Mouse (Mus musculus) gastrocnemius, postnatal 25 days (tissue): ENCODE results near the gene Sema6d. TPM values are rescaled to one million over a fixed set of nuclear protein-coding genes. Genes with fewer than 3 reads are reported as not detected.

Experiments used
- DNase-seq: peaks from one replicate; pipeline ENCODE4 v3.0.0; 2022
- total RNA-seq, 2 experiments: library from RNA; stranded (reverse); gene quantifications; 1 replicate in 1 of 2; 2 replicates in 1 of 2; pipeline ENCODE4 v1.2.3; 2021

Sema6d gene
- total RNA-seq, 2 experiments from 2014 or later: 5.8 to 6.6 TPM

GRCm38 (mm10) chr2:124616746-124617145 lies 527.0 kb downstream of the Sema6d start:
- DNase-seq: no peak

- no peak for DNase-seq
These were observed 527.7 kb downstream of the Sema6d start for GRCm38 (mm10) chr2:124617440-124617839.

- no peak for DNase-seq
These were observed 528.3 kb downstream of the Sema6d start for GRCm38 (mm10) chr2:124618091-124618490.

- DNase-seq: no peak
These were observed 528.9 kb downstream of the Sema6d start for GRCm38 (mm10) chr2:124618526-124619219.

- DNase-seq: no peak
These were observed 530.7 kb downstream of the Sema6d start for GRCm38 (mm10) chr2:124620470-124620869.

DNA sequence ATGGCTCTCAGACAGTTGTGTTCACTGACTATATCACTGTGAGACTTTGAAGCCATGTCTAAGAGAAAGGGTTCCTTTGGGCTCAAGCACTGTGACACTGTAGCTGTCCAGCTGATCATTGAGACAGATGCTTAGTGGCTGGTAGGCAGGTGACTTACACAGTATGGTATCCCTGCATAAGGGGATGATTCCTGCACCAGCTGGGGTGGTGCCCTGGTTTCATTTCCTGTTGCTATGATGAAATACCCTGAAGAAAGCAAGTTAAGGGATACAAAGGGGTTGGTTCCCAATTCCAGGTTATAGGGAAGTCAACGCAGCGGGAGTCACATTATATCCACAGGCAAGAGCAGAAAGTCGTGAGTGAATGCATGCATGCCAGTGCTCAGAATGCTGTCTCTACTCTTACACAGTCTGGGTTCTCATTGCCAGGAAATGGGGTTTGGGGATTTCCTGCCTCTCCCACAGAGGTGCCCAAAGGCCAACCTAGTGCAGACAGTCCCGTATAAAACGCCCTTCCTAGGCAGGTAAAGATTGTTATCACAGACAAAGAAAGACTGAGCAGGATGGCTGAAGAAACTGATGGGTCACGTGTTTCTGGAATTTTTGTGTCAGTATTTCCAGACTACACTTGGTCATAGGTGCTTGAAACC lies 532.3 kb downstream of the Sema6d start:
- DNase-seq: no peak

- DNase-seq: no peak
These were observed 534.6 kb downstream of the Sema6d start for GRCm38 (mm10) chr2:124624247-124624929.

- DNase-seq: no peak
These were observed 536.7 kb downstream of the Sema6d start for GRCm38 (mm10) chr2:124626425-124626824.

DNA sequence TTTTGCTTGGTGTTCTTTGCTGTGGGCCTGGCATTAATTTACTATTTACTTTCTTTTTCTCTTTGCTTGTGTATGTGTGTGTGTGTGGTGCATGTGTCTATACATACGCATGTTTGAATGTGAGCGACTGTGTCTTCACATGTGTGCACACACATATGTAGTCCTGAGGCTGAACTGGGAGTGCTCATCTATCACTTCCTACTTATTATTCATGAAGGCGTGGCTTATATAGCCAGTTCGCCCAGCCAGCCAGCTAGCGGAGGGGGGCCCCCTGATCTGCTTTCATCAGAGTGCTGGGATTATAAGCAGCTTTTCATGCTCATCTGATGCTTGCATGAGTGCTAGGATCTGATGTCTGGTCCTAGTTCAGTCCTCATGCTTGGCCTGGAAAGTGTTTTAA lies 537.9 kb downstream of the Sema6d start:
- DNase-seq: no peak

GRCm38 (mm10) chr2:124628701-124629100 lies 538.9 kb downstream of the Sema6d start:
- DNase-seq: no peak

DNA sequence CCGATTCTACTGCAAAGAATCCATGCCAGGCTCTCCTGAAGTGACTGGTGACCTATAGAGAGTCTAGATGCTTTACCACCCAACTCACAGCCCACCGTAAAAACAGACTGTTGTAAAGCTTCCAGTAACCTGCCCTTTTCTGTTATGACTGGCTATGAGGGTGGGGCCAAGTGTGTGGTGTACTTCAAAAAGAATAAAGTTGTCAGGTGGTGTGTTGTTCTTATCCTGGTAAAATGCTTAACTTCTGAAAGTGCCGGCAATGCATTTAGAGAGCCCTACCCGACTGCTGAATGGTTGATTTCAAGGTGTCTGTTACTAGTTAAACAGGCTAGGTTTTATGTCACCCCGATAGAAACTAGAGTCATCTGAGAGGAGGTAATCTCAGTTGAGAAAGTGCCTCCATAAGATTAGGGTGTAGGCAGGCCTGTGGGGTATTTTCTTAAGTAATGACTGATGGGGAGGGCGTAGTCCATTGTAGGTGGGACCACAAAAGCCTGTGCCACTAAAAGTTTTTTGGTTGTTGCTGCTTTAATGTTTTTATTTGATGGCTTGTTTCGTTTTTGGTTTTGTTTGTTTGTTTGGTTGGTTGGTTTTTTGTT lies 544.7 kb downstream of the Sema6d start:
- no peak for DNase-seq

GRCm38 (mm10) chr2:124635271-124635865 lies 545.6 kb downstream of the Sema6d start:
- DNase-seq: no peak

DNA sequence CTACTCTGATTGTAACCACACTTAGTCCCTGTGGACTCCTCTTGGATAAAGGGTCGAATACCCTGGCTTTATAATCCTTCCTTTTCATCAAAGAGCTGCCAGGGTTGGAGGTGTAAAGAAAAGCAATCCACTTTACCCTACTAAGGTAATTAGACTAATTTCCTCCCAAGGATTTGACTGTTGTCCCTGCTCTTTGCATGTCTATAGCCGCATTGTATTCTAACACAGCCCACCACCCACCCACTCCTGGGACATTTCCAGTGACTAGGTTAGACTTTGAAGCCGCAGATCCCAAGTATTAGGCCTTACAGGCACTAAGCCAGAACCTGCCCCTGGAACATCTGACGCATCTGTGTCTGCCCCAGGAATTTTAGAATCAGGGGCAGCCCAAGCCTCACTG lies 547.3 kb downstream of the Sema6d start:
- no peak for DNase-seq

DNA sequence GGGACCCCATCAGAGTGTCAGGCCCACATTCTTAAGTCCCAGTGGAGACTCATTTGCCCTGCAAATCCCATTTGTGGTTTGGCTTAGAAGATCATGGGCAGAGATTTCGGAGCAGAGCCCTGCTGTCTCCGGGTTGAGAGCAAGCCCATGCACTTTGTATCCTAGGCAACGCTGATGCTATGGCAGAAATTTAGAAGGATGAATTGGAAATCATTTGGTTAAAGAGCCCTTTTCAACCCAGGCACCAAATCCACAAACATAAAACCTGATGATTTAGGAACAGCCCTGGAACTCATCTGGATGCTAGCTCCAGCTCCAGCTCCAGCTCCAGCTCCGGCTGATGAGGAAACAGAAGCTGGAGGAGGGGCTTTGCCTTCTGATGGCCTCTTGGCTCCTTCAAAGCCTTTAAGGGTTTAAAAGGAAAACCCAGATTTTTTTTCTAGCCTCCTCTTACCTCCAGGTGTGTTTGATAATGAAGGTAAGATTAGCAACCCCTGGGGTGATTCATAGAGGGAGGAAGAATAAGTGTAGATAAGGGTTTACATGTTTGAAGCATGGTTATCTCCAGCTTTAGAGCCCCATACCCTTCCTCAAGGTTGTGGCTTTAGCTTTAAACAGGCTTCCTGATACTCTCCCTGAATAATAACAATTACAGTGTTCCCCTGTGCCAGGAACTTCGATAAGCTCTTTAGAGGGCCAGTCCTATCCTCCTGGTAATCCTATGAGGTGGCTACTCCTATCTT lies 549.6 kb downstream of the Sema6d start:
- DNase-seq: no peak

DNA sequence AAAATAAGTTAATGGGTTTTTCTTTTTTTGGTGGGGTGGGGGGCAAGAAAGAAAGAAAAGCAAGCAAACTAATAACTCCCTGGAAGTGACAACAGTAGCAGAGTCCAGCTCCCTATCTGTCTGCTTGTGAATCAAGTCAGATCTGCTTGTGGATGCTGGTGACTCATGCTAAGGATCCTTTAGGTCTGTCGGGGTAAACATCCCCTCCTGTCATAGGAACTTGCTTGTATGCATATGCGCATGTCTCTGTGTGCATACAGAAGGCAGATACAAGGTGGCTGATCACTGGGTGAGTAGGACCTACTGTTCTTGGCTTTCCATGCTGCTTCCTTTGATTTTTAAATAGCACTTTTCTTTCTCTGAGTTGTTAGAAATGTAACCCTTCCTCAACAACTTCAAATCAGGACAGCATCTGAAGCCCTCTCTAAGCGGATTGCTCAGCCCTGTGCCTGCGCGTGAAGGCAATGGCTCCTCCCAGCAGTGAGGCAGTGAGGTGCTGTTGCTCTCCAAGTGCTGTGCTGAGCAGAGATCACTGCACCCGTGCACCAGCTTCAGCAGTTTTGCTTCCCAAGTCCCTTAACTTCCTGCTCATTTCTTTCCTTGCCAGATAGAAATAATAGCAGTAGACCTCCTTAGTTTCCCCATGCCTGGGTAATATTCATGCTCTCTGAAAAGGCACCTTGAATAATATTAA lies 550.9 kb downstream of the Sema6d start:
- DNase-seq: no peak

GRCm38 (mm10) chr2:124641194-124641558 lies 551.4 kb downstream of the Sema6d start:
- no peak for DNase-seq

GRCm38 (mm10) chr2:124642131-124642530 lies 552.4 kb downstream of the Sema6d start:
- DNase-seq: no peak

DNA sequence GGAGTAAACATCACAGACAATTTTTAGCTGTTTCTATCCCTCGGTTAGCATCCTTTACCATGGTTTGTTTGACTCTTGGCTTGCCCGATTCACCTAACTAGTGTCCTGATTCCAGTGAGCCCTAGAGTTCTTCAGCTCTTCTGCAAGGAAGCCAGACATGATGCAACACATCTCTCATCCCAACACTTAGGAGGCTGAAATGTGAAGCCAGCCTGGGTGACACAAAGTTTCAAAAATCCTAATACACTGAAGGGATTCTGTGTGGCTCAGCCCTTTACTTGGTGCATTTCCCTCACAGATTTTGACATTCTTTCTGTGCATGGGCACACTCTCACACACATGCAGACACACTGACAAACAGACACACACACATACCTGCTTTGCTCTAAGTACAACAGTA lies 560.8 kb downstream of the Sema6d start:
- DNase-seq: no peak

DNA sequence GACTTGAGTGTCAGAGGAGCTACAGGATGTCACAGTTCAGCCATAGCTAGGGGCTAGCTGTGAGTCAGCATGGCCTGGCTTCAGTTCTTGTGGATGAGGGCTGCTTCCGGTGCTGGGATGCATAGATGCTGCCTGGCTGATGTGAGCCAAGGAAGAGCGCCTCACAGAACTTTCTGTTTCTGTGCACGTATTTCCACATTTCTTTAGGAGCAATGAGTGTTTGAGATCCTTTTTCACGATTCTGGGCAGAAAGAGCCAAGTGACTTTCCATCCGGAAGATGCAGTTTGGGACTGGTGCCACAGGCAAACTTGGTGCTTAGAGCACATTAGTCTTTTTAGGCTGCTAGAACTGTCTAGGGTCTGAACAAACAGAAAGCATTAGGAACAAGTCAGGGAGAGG lies 561.4 kb downstream of the Sema6d start:
- no peak for DNase-seq

GRCm38 (mm10) chr2:124653161-124653560 lies 563.4 kb downstream of the Sema6d start:
- no peak for DNase-seq

GRCm38 (mm10) chr2:124657358-124657757 lies 567.6 kb downstream of the Sema6d start:
- no peak for DNase-seq
